Mouse (Mus musculus): ENCODE results near the gene Fosb.

The Fosb gene

DNA sequence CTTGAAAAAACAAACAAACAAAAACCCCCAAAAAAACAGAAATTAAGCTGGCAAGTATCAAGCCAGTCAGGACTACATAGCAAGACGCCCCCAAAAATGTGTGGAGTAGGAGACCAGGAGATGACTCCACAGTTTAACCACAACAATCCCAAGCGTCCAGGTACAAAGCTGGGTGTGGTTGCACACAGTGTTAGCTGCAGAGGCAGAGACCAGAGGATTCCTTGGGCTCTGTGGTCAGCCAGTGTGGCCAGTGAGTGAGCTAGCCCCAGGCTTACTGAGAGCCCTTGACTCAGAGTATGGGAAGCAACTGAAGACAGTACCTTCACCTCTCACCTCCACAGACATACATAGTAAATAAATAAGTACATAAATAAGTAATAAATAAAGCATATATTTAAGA lies 22.1 kb upstream of the Fosb start:
- DNase-seq (ENCODE audit: low spot score in 2 of 2): peak in 1 of 2 experiments; percentile 38

DNA sequence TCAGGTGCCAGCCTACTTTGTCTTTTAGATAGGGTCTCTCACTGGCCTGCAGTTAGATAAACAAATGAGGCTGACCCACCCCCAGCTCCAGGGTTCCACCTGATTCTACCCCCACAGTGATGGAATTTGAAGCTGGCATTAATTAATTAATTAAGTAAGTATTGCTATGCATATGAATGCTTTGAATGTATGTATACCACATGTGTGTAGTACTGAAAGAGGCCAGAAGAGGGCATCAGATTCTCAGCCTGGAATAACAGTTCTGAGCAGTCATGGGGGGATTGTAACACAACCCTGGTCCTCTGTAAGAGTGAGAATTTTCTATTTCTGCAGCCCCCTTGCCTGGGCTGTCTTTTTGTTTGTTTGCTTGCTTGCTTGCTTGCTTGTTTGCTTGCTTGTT lies 18.6 kb upstream of the Fosb start:
- no peak for DNase-seq (ENCODE audit: low spot score in 2 of 2)

DNA sequence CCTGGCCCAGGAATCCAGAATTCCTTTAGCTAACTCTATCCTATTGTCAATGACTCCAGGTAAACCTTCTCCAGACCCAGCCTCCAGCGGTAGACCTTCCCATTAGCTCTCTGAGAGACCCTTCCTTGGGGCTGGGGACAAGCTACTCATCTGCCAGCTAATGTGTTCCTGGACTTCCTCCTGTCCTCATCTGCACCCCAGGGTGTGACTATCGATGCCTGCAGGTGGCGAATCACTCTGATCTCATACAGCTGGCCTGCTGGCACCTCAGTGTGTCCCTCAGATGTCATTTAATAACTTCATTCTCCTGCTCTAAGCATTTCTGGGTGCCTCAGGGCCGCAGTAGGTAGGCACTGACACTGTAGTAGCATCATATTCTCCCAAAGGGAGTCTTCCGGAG lies 17.9 kb upstream of the Fosb start:
- DNase-seq (ENCODE audit: low spot score in 2 of 2): peak in 1 of 2 experiments; percentile 27

DNA sequence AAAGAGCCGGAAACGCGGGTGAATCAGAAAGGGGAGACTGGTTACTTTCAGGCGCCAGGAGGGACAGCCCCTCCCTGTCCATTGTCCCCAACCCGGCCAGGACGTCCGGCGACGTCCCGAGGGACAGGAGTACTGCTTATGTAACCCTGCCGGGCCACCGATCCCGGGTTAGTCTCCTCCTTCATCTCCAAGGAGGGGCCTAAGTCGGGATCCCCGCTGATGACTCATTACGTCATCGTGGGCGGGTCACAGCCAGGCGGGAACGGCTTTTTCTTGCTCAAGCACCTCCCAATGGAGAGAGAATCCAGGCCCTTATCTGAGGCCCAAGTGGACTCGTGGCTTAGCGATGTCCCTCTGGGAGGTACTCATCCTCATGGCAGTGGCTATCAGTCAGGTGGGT lies 17.3 kb upstream of the Fosb start:
- DNase-seq (ENCODE audit: low spot score in 2 of 2): peak; percentile 89

DNA sequence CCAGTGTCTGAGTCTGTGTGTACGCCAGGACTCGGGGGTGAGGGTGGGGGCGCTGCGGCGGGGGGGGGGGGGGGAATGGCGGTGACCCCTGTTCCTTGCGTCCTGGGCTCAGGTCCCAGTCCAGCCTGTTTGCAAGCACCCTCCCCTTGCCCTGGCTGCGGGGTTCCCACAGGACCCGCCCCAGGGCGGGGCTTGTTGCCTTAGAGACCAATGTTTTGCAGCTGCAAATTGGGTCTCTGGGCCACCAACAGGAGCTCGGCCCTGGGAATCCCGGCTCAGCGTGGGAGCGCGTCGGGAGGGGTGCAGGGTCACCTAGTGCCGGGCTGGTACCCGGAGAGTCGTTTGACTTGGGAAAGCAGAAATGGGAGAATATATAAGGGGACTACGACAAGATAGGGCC lies 16.5 kb upstream of the Fosb start:
- DNase-seq (ENCODE audit: low spot score in 2 of 2): peak; percentile 83 to 84

DNA sequence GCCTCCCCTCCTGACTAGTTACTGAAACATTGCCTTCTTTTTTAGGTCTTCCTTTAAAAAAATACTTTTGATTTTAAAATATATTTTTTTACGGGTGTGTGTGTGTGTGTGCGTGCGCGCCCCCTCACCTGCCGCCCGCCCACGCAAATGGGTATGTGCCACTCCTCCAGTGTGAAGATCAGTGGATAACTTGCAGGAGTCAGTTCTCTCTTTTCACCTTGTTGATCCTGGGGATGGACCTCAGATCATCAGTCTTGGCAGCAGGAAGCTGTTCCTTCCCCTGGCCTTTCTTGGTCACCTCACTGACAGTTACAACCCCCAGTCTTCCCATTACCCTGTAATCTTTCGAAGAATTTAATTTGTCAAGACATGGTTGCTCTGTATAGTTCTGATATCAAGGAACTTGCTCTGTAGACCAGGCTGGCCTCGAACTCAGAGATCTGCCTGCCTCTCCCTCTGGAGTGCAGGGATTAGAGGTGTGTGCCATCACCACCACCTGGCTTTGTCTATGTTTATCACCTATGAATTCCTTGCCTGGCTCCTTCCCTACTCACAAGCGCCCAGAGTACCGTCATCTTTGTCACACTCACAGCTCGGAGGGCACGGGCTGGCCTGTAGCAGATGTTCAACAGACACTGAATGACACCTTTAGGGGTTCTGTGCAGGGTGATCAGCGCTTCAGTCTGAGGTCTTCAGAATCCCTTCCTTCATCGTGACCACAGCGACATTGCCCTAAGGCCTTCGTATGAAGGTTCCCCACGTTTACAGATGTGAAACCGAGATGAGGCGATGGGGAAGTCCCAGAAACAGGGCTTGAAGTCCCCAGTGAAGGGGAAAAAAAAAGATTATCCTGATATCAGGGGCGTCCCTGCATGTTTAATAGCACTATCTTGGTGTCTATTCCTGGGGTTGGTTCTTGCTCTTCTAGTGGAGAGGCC lies 15.7 kb upstream of the Fosb start:
- DNase-seq (ENCODE audit: low spot score in 2 of 2): peak in 1 of 2 experiments; percentile 27

DNA sequence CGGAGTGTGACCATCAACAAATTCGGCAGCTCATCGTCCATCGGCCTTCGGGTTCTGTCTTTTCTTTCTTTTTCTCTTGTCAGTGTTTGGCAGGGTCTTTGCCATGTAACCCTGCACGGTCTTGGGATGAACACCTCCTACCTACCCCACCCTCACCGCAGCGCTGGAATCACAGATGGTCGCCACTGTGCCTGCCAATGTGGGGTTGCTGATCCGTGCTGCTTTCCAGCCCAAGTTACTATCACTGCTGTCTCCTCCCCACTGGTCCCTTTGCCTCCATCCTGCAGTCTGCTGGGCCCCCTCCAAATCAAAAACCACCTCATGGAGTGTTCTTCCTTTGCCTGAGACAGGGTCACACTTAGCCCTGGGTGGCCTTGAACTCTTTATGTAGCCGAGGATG lies 14.4 kb upstream of the Fosb start:
- DNase-seq (ENCODE audit: low spot score in 2 of 2): no peak

DNA sequence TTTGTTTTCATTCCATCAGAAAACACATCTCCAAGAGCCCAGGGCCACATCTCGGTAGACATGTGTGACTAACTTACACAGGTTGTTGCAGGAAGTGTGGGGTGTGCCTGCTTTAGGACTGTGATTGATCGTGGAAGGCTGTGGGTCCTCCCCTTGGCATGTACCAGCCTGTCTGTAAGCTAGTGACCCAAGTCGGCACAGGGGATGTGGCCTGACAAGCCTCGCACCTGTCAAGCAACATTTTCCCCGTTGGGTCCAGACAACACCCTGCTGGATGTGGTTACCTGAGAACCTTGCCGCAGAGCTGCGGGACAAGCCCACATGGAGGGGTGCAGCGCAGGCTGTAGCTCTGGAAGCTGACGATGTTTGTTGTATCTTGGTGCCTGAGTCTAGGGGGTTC lies 12.6 kb upstream of the Fosb start:
- DNase-seq (ENCODE audit: low spot score in 2 of 2): no peak

DNA sequence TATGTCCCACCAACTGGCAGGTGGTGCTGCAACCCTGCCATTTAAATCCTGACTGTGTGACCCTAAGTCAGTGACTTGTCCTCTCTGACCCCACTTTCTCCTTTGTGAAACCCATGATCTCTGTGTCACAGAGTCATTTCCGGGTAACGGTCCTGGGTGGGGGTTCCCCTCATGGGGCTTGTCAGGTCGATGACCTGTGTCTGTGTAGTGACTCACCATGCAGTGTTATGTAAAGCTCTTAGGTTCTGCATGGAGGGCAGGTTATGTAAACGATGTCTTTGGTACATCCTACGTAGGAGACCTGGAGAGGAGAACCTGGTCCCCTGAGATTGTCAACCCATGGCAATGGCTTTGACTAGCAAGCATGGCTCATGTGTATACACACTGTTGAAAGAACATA lies 11.6 kb upstream of the Fosb start:
- no peak for DNase-seq (ENCODE audit: low spot score in 2 of 2)

DNA sequence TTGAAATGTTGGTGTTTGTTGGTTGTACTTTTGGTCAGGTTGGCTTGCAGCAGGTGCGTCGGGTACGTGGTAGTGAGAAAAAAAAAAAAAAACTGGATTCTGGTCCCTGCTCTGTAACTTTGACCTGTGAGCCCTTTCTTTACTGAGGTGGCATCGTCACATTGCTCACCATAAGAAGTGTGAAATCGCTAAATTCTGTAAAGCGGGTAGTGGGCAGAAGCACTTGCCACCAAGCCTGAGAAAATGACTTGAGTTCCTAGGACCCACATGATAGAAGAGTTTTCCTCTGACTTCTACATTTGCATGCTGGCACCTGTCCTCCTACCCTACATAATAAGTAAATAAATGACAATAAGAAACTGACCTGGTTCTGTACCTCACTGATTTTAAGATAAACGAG lies 10.8 kb upstream of the Fosb start:
- no peak for DNase-seq (ENCODE audit: low spot score in 2 of 2)

DNA sequence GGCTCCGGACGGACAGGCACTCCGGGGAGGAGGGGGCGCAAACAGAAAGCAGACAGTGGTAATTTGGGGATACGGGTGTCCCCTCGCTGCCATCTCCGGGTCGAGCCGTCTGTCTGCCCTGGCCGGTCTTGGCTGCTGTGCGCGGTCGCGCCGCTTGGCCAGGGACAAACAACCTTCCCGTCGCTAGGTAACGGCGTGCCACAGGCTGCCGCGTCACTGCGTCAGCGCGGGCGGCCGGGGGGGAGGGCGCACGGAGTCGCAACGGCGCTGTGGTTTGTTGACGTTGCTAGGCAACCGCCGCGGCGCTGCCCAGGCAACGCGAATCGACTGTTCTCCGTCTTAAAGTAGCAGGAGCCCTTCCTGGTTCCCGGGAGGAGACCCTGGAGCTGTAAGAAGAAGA lies 10.1 kb upstream of the Fosb start:
- peak; percentile 98 for DNase-seq (ENCODE audit: low spot score in 2 of 2)

DNA sequence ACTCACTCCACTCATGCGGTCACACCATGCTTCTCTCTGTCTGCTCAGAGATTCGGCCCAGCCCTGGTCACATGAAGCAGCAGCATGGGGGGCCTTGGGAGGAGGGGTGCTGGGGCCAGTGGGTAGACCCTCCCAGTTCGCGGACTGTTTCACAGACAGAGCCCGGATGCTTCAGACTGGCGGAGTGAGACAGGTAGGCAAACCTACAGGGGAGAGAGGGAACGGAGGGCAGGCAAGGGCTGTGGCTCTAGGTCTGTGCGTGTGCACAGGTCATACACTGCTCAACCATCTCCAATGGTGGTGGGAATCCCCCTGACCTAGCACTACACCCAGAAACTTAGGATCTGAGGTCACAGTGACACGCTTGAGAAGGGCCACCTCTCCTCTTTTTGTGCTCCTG lies 9.6 kb upstream of the Fosb start:
- DNase-seq (ENCODE audit: low spot score in 2 of 2): no peak

DNA sequence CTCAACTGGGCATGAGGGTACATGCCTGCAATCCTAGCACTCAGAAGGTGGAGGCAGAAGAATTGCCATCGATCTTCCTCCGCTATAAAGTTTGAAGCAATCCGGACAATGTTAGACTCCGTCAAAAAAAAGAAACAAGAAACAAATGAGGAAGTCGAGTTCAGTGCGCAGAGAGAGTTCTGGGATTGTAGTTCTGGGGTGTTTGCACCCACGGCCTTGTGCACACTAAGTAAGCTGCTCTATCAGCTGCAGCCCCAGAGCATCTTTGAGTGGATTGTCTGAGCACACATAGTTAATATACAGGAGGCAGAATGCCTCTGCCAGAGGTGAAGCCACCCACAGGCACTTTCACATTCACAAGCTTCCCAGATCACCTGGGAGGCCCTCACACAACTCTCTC lies 8.8 kb upstream of the Fosb start:
- DNase-seq (ENCODE audit: low spot score in 2 of 2): no peak

DNA sequence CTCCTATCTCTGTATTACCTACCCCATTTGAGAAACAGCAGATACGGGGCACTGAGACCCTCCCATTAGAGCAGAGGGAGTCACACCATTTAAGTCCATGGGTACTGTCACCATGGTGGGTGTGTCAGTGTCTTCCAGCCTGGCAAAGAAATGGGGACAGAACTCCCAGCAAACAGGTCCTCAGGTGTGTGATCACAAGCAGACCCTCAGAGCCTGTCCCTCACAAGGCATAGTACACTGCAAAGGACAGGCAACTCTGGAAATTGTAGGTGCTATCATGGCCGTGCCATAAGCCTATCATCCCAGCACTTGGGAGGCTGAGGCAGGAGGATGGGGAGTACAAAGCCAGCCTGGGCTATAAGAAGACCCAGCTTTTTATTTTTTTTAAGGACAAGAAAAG lies 8.3 kb upstream of the Fosb start:
- DNase-seq (ENCODE audit: low spot score in 2 of 2): no peak

DNA sequence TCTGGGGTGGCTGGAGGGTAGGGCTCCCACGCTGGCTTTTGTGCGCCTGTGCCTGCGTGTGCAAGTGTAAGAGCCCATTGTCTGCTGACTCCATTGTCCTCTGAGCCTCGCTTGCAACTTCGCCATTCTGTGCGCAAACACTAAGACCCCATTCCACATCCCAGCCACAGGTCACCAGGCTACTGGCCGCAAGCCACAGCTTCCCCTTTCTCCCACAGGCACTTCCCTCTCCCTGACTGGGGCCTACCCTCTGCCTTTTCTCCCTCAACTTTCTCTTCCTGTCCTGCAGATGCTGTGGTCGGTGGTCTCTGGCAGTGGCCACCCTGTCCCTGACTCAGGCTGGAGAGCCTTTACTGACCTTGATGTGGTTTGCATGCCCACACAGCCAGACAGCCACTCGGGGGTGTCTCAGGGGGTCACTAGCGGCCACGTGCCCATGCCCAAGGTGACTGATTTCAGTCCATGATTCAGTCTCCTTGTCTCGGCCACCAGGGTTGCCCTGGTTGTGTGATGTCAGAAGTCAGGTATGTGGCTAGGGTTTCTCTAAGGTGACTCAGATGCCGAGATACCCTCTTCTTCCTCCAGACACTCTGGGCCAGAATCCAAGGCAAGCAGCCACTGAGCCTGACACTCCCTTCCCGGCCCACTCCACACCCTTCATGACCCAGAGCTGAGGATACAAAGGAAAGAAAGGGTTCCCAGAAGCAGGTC lies 6.8 kb upstream of the Fosb start:
- DNase-seq (ENCODE audit: low spot score in 2 of 2): no peak

DNA sequence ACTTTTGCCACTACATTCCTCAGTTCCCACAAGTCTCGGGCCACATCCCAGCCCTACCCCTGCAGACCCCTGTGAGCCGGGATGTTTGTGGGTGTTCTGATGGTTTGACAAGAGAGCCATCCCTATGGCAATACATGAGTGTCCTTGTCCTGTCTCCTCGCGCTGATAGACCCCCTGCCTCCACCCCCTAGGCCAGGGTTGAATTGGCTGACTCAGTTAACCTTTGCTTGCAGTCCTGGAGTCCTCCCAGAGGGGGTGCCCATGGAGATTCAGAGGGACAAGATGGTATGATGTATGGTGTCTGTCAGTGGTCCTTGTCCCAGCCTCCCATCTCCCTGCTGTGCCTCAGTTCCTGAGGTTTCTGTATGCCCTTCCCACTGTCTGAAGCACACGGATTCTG lies 4.2 kb upstream of the Fosb start:
- no peak for DNase-seq (ENCODE audit: low spot score in 2 of 2)

DNA sequence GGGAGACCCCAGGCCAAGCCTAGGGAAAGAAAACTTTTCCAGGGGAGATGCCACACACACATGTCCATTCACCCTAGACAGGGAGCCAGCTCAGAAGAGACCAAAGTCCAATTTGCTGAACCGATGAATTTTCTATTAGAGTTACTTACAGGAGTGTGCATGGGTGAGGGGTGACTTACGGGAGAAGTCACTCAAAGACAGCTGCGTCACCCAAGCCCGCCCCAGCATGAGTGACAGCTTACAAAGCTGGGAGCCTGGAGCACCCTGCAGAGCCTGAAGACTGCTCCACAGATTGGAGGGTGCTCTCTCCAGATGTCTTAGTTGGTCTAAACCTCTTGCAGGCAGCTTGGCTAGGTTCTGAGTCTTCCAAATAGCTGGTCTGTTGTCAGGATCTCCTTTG lies 2.1 kb upstream of the Fosb start:
- DNase-seq (ENCODE audit: low spot score in 2 of 2): no peak

DNA sequence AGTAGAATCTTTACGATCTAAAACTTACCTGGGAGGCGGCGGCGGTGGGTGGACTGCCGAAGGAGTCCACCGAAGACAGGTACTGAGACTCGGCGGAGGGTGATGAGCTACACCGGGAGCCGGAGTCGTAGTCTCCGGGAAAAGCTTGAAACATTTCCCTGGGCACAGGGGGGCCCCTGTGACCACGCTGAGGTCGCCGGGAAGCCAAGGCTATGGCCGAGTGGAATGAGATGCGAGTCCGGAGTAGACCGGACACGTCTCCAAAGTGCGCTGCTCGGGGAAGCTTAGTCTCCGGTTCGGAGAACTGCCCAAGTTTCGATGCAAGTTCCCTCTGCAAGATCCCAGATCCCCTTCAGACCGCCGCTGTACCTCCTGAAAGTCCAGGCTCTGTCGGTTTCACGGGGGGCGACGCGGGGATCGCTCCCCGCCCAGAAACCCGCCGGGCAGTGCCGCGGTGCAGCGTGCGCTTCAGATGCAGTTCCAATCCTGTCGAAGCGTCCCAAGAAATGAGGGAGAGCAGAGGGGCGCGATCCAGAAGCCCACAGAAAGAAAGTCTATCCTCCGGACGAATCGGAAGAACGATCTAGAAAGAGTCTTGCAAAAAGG lies 470 bp downstream of the Fosb start:
- no peak for DNase-seq (ENCODE audit: low spot score in 2 of 2)

DNA sequence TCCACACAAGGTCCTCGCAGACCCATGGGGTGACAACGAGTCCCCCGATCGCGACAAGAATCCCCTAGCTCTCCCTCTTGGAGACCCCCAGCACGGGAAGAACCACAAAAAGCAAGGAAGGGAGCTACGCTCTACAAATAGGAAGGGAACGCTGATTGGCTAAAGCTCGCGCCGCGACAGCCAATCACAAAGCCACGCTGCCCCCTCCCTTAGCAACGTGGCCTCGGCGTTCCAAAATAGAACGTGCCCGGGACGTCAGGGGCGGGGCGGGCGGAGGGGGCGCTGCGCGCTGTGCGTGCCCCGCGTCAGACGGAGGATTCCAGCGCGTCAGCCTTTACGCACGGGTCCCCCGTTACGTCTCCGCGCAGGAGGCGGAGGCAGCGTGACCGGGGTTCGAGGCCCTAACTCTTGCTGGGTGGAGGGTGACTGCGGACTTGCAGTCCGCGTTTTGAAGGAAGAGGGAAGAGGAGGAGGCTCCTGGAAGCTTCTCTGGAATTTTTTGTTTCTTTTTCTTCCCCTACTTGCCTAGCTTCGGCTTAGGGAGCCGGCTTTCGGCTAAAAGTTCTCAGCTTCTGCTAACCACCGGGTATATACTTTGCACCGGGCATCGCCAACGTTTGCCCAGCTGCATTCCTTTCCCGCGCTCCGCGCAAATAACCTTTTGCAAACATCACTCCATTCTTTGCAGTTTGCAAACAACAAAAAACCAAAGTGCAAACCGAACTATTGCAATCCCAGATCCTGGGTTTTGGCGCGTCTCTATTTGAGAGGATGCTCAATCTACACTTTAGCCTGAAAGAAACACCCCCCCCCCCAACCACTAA lies 1.2 kb downstream of the Fosb start:
- DNase-seq (ENCODE audit: low spot score in 2 of 2): peak; percentile 97 to 98

DNA sequence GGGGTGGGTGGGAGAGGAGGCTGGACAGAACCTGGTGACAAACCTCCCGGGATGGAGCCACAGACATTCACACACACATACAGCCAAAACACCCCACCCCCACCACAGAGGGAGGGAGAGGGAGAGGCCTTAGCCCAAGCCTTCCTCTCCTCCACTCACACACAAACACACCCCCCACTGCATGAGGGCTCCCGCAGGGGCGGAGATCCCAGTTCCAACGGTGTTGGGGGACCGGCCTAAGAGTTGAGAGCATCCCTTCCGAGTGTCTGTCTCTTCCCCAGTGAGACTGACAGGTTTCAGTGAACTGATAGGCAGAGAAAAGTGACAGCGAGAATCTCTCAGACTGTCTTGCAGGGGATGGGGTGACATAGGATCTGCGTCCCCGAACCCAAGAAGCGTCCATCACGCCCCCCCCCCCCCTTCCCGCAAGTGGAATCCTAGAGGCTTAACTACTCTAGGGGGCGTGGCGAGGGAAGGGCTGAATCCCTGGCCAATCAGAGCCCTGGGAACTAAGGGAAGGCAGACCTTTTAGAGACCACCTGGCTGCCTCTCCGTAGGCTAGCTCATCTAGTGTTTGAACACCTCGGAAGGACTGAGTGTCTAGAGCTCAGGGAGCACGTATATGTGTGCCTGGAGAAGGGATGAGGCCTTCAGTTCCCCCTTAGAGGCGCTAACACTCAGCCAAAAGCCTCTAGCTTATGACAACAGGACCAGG lies 2.0 kb downstream of the Fosb start:
- DNase-seq (ENCODE audit: low spot score in 2 of 2): peak; percentile 86 to 92
